Mouse (Mus musculus) heart, postnatal 14 days (tissue): ENCODE measurements at regions not wholly inside any gene's neighbourhood (a gene's known extent, or its start where the extent isn't known, plus 50 kb on each side); places are given as distances from the start of the nearest gene placed in this dataset.

Source experiments
- DNase-seq, 2 experiments: peaks; one replicate each; pipeline ENCODE4 v3.0.0; 2021 to 2022
- intact Hi-C: fragments of 180-260 bp; cut with DNase I; formaldehyde crosslinking; loops from one replicate; pipeline ENCODE4 v1.15.1; 2025

DNA sequence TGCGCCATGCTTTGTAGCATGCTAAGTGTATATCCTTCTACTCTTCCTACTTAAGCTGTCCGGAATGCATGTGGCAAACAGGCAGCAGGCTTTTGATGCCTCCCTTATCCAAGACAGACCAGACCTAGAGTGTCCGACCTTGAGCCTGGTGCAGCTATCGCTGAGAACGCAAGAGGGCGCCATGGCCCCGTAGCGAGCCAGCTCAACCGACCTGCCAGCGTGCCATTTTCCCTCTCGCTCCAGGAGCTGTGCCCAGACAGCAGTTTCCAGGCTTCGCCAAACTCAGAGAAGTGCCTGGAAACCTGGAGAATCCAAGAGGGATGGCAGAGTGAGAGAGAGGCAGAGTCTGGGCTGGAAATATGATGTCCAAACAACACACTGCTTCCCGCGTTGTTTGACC is 155.8 kb upstream of the Gm12830 start:
- peak; percentile 81 to 87 for DNase-seq
- intact Hi-C loops = loop anchor here (1.0 to 5.0 kb wide), 3 partner anchors 157 to 282 kb away; partner anchors contain the start of gene Gm12830

DNA sequence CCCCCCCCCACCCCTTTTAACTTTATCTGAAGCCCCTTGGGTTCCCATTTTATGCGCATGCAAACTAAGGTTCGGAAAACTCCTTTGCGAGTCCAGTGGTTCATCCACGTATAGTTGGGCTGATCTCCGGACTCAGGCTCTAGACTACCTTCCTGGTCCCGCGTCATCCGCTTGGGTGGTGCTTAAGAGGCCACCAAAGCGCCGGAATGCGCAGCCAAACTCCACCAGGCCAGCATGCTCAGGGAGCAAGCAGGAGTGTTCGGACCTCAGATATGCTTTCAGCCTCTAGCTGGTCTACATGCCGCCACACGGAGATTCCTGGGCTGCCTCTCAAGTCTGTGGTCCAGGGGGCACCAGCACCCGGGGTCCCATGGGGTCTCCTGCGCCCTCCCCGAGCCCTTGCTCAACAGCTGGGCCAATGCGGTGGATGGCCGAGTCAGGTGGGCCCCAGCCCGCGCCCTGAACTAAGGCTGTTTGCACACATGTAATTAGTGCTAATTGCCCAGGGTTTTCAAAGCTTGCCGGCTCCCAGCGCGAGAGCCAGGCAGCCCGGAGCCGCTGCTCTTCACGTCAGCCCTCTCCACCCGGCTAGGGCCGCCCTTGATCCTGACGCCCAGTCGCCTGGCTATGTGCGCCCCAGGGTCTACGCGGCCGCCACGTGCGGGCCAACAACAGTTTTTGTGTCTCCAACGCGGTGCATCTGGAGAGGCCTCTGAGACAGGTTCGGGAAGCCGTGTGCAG is 155.1 kb upstream of the Gm12830 start:
- intact Hi-C loops = loop anchor here (2.0 to 5.0 kb wide), 2 partner anchors 156 to 240 kb away; partner anchors contain the start of gene Gm12830
- DNase-seq = no peak

DNA sequence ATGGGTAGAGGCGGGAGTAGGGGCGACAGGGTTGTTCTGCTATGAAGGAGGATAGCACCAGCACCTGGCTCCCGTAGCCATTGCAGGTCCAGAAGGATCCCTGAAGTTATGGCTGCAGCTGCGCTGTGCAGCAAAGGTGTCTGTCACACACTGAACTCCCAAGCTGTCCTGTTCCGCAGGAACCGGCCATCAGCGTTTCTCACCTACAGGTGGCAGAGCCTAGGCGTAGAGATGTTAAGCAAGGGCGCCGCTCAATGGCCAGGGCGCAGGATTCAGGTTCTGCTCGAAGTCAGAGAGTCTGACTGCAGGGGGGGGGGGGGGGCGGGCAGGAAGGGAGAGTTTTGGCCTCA is 154.6 kb upstream of the Gm12830 start:
- no peak for DNase-seq
- intact Hi-C loops = loop anchor here (2.0 to 5.0 kb wide), 2 partner anchors 155 to 240 kb away; partner anchors contain the start of gene Gm12830

- intact Hi-C loops = no loop called here
- no peak for DNase-seq
These were observed 149.3 kb upstream of the Gm12830 start for GRCm38 (mm10) chr4:114672096-114672720.

GRCm38 (mm10) chr4:114676908-114677898 is 144.3 kb upstream of the Gm12830 start:
- intact Hi-C loops = no loop called here

GRCm38 (mm10) chr4:114678053-114678941 is 143.2 kb upstream of the Gm12830 start:
- intact Hi-C loops = no loop called here
- no peak for DNase-seq

More at GRCm38 (mm10) chr4:114676908-114677898, 144.3 kb upstream of the Gm12830 start:
- no peak for DNase-seq

- intact Hi-C loops = no loop called here
These were observed 141.2 kb upstream of the Gm12830 start for GRCm38 (mm10) chr4:114680360-114680759.

DNA sequence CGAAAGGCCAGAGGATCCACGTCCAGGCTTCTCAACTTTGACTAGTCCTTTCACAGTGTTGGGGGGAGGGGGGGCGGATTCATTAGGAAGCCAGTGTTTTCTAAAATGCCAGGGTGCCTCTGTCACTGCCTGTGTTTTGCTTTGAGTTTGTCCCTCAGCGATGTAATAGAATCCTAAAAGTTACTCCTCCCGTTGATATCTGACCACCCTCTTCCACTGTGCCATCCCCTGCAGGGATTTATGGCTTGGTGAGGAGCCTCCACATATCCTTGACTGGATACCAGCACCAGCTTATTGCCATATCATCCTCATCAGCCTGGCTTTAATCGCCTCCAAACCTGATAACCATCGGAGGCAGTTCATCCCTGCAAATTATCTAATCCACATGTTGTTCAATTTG is 138.6 kb upstream of the Gm12830 start:
- intact Hi-C loops = no loop called here

More at GRCm38 (mm10) chr4:114680360-114680759, 141.2 kb upstream of the Gm12830 start:
- no peak for DNase-seq

DNA sequence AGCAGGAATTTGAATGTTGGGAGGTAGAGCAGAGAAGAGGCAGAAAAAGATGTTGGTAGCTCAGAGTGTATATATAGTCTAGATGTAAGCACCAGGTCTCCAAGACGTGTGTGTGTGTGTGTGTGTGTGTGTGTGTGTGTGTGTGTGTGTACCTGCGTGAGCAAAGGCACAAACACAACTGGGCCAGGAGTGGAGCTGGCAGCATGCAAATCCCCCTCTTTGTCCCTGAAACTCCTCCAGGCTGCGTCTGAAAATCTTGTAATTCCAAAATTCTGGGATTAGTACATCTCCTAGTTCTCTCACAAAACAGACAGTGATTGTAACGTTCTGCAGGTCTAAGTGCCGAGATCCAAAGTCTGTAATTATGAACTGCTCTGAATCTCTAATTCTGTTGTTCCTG is 137.8 kb upstream of the Gm12830 start:
- intact Hi-C loops = loop anchor here (2.0 kb wide), 1 partner anchor 263 kb away; no protein-coding TSS in a partner anchor
- no peak for DNase-seq

More for the DNA sequence above, 138.6 kb upstream of the Gm12830 start:
- no peak for DNase-seq

DNA sequence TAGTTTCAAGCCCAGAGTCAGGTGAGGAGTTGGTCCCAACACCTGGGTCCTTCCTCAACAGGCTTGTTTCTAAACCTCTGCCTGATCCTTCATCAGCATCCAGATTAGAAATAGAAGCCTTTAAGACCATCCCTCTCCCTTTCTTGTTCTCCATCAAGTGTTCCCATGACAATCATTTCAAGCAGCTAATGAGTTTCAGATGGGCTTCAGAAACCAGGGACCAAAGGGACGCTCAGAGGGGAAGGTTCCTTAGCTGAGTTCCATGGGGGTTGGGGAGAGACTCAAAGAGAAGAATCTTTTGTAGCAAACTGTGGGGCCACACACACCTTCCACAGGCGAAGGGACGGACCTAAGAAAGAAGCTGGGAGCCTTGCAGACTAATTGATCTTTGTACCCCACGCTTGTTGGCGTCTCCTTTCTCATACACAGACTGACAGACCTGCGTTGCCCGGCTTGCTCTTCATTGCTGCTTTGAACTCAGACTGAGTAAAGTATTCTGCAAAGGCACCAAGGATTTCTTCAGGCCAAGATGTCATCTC is 136.6 kb upstream of the Gm12830 start:
- DNase-seq = no peak
- intact Hi-C loops = loop anchor here (2.0 kb wide), 1 partner anchor 262 kb away; no protein-coding TSS in a partner anchor

GRCm38 (mm10) chr4:114685454-114685853 is 136.1 kb upstream of the Gm12830 start:
- intact Hi-C loops = loop anchor here (2.0 kb wide), 1 partner anchor 261 kb away; no protein-coding TSS in a partner anchor

GRCm38 (mm10) chr4:114686091-114686490 is 135.4 kb upstream of the Gm12830 start:
- DNase-seq = no peak
- intact Hi-C loops = no loop called here

More at GRCm38 (mm10) chr4:114685454-114685853, 136.1 kb upstream of the Gm12830 start:
- DNase-seq = peak; percentile 27 to 55

GRCm38 (mm10) chr4:114688356-114688972 is 133.1 kb upstream of the Gm12830 start:
- intact Hi-C loops = no loop called here
- DNase-seq = no peak

DNA sequence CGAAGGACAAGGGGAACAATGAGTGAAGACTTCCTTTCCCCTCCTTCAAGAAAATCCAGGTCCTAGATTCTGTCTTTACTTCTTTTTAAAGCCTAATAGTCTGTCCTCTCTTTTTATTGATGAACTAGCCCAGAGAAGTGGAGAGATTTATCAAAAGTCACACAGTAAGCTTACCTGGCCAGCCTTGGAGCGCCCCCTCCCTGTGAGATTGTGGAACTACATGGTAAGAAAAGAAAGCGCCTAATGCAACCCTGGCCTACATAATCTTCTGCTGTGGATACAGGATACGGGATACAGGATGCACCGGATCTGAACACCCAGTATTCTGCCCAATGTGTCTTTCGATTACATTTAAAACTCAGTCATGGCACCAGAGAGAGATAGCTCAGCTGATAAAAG is 132.6 kb upstream of the Gm12830 start:
- peak in 1 of 2 experiments; percentile 10 for DNase-seq
- intact Hi-C loops = no loop called here

DNA sequence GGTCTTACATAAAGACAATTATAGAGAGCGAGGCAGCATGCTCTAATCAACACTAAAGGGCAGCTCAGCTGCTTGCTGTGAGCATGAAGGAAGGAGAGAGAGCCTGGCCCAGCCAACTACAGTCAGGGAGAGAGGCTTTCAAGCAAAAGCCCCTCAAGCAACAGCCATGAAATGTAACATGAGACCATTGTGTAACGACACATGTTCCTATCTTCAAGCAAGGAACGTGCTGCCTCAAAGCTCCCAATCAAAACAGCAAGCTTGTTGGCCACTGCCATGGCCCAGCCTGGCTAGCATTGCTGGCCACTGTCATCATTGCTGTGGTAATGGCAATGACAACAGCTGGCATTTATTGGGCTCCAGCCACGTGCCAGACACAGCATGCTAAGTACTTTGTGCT is 115.9 kb upstream of the Gm12830 start:
- intact Hi-C loops = no loop called here
- DNase-seq = no peak

DNA sequence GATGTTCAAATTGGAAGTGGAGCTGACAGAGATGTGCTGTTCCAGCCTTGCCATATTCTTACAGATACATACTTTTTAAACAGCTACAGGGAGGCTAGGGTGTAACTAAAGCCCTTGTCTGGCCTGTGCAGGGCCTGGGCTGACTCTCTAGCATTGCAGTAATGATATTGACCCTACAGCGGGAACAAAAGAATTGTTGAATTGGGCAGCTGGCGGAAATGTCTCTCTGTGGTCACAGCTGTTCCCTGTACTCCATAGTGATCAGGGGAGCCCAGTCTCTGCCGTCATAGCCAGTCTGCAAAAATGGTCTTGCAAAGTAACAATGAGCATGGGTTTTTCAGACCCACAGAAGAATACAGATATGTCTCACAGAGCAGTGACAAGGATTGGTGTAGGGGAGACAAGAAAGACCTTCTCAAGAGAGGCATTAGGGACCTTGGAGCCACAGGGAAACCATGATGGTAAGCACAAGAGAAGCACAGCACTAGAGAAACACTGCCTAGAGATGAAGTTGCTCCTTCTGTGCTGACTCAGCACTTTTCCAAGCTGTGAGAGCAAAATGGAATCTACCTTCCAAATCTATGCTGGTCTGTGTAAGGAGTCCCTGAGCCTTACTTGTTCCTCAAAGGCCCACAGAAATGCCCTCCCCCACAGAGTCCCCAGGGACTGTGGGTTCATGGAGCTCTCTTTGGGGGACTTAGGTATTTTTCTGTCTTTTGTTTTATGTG is 111.2 kb upstream of the Gm12830 start:
- intact Hi-C loops = no loop called here
- no peak for DNase-seq

- intact Hi-C loops = no loop called here
- DNase-seq = no peak
These were observed 110.4 kb upstream of the Gm12830 start for GRCm38 (mm10) chr4:114711082-114711481.
